Mouse (Mus musculus) testis, adult 2 months (tissue): Measurements from ENCODE around the gene Pofut2. TPM values are rescaled to one million over a fixed set of nuclear protein-coding genes. Genes with fewer than 3 reads are reported as not detected.

Experiments
- H3K27ac ChIP-seq: fragments of 200-500 bp; 2 replicates; pipeline ENCODE4 v1.5.1; 2012; ENCODE audit warnings: low read depth, low read length; ENCODE audit not compliant: control insufficient read depth, insufficient read depth
- H3K27me3 ChIP-seq: fragments of 200-500 bp; 2 replicates; pipeline ENCODE4 v1.6.1; 2012; ENCODE audit warnings: mild to moderate bottlenecking, low read length, moderate library complexity; ENCODE audit not compliant: control insufficient read depth, insufficient read depth
- H3K36me3 ChIP-seq: fragments of 200-500 bp; 2 replicates; pipeline ENCODE4 v1.6.1; 2012; ENCODE audit warnings: mild to moderate bottlenecking, low read length; ENCODE audit not compliant: control insufficient read depth, insufficient read depth
- H3K4me1 ChIP-seq: fragments of 200-500 bp; 2 replicates; pipeline ENCODE4 v1.6.1; 2012; ENCODE audit warnings: low read length; ENCODE audit not compliant: control insufficient read depth, insufficient read depth
- H3K4me3 ChIP-seq: fragments of 200-500 bp; 2 replicates; pipeline ENCODE4 v1.5.1; 2012; ENCODE audit warnings: low read depth, mild to moderate bottlenecking, low read length, moderate library complexity, mixed read lengths; ENCODE audit not compliant: control insufficient read depth
- CTCF ChIP-seq: fragments of 200-500 bp; IDR thresholded peaks from 2 replicates; pipeline ENCODE4 v1.5.1; 2012; ENCODE audit warnings: low read depth, mild to moderate bottlenecking, inconsistent platforms, low read length, moderate library complexity; ENCODE audit not compliant: control insufficient read depth, insufficient read depth, insufficient replicate concordance
- POLR2A ChIP-seq: fragments of 200-500 bp; IDR thresholded peaks from 2 replicates; pipeline ENCODE4 v1.6.1; 2012; ENCODE audit warnings: low read depth, mild to moderate bottlenecking, inconsistent platforms, low read length, moderate library complexity; ENCODE audit not compliant: control insufficient read depth
- polyA plus RNA-seq: library from polyadenylated mRNA; depleted of rRNA; stranded (reverse); fragments of >200 nt; gene quantifications from 2 replicates; pipeline ENCODE4 v1.2.3, GENCODE M21; 2012

Gene Pofut2
- polyA plus RNA-seq, 1 experiment: 54.0 TPM

- Histone ChIP-seq H3K4me1 (peaks cover 3% of the 10 kb centered on the region; the same call in 1 of the 2 replicates), H3K36me3 (no peaks in the 10 kb centered on the region), H3K27me3 (no peaks in the 10 kb centered on the region), H3K27ac (no peak overlapping the region), H3K4me3 (no peak overlapping the region)
- TF ChIP-seq POLR2A (no peak), CTCF (no peak)
Observed at GRCm38 (mm10) chr10:77233230-77233629, 25.8 kb upstream of the Pofut2 start.

GRCm38 (mm10) chr10:77234991-77235616 is 23.9 kb upstream of the Pofut2 start:
- no peaks in the 10 kb centered on the region for H3K27me3 ChIP-seq
- H3K4me1 ChIP-seq: peaks cover 3% of the 10 kb centered on the region; the same call in 1 of the 2 replicates
- no peak overlapping the region for H3K4me3 ChIP-seq
- no peak overlapping the region for H3K27ac ChIP-seq
- no peaks in the 10 kb centered on the region for H3K36me3 ChIP-seq
- TF ChIP-seq CTCF: no peak
- no peak for TF ChIP-seq POLR2A

GRCm38 (mm10) chr10:77237795-77238580 is 21.0 kb upstream of the Pofut2 start:
- Histone ChIP-seq H3K27me3 (no peaks in the 10 kb centered on the region), H3K36me3 (no peaks in the 10 kb centered on the region), H3K27ac (no peak overlapping the region), H3K4me3 (no peak overlapping the region), H3K4me1 (peaks cover 3% of the 10 kb centered on the region; the same call in 1 of the 2 replicates)
- TF ChIP-seq POLR2A (no peak), CTCF (no peak)

GRCm38 (mm10) chr10:77240764-77241163 is 18.3 kb upstream of the Pofut2 start:
- Histone ChIP-seq H3K4me1 (no peaks in the 10 kb centered on the region), H3K27ac (no peak overlapping the region), H3K27me3 (no peaks in the 10 kb centered on the region), H3K4me3 (no peak overlapping the region), H3K36me3 (no peaks in the 10 kb centered on the region)
- no peak for TF ChIP-seq CTCF
- no peak for TF ChIP-seq POLR2A

GRCm38 (mm10) chr10:77242396-77242795 is 16.6 kb upstream of the Pofut2 start:
- Histone ChIP-seq H3K36me3 (no peaks in the 10 kb centered on the region), H3K4me3 (no peak overlapping the region), H3K27me3 (no peaks in the 10 kb centered on the region), H3K27ac (no peak overlapping the region), H3K4me1 (no peaks in the 10 kb centered on the region)
- no peak for TF ChIP-seq POLR2A
- no peak for TF ChIP-seq CTCF

GRCm38 (mm10) chr10:77242871-77243270 is 16.1 kb upstream of the Pofut2 start:
- no peaks in the 10 kb centered on the region for H3K27me3 ChIP-seq
- TF ChIP-seq POLR2A: no peak
- TF ChIP-seq CTCF: no peak
- no peak overlapping the region for H3K27ac ChIP-seq
- H3K4me3 ChIP-seq: no peak overlapping the region
- no peaks in the 10 kb centered on the region for H3K36me3 ChIP-seq
- no peaks in the 10 kb centered on the region for H3K4me1 ChIP-seq

GRCm38 (mm10) chr10:77243572-77244161 is 15.4 kb upstream of the Pofut2 start:
- Histone ChIP-seq H3K27ac (no peak overlapping the region), H3K4me1 (no peaks in the 10 kb centered on the region), H3K4me3 (no peak overlapping the region), H3K36me3 (no peaks in the 10 kb centered on the region), H3K27me3 (no peaks in the 10 kb centered on the region)
- TF ChIP-seq CTCF: no peak
- no peak for TF ChIP-seq POLR2A
